Mouse (Mus musculus) liver, embryonic 14.5 days (tissue): ENCODE measurements at regions not wholly inside any gene's neighbourhood (a gene's known extent, or its start where the extent isn't known, plus 50 kb on each side); places are given as distances from the start of the nearest gene placed in this dataset.
"Not testable (repeated sequence)": the region's sequence is repeated elsewhere in the genome, so short reads cannot be mapped to it uniquely, and the experiment has no call there.

Experiments used
- ATAC-seq: fragments of 200-750 bp; cut with Nextera tagmentation; 2 replicates; pipeline ENCODE4 v1.8.0; 2017; ENCODE audit warnings: moderate number of reproducible peaks, mild to moderate bottlenecking, moderate library complexity; ENCODE audit not compliant: insufficient read depth
- DNase-seq, 3 experiments: peaks; one replicate each; pipeline ENCODE4 v3.0.0-alpha.2; 2012 to 2013; ENCODE audit warnings: low read depth in 3 of 3, low spot score in 3 of 3
- H3K27ac ChIP-seq: fragments of 300-500 bp; sonication (generic); 2 replicates; pipeline ENCODE4 v1.5.1; 2014; ENCODE audit warnings: moderate library complexity, mild to moderate bottlenecking, control low read depth, inconsistent platforms
- H3K27me3 ChIP-seq: fragments of 300-500 bp; sonication (generic); 2 replicates; pipeline ENCODE4 v1.6.1; 2014; ENCODE audit warnings: mild to moderate bottlenecking, low read length, moderate library complexity; ENCODE audit not compliant: control insufficient read depth, insufficient read depth
- H3K36me3 ChIP-seq: fragments of 300-500 bp; sonication (generic); replicated peaks from 2 replicates; pipeline ENCODE4 v1.6.1; 2014; ENCODE audit warnings: low read depth; ENCODE audit not compliant: control insufficient read depth, insufficient read depth
- H3K4me1 ChIP-seq, 2 experiments: fragments of 200-500 bp in 1 of 2; fragments of 300-500 bp in 1 of 2; sonication (generic) in 1 of 2; replicated peaks; 2 replicates each; pipeline ENCODE4 v1.6.1; 2012 to 2014; ENCODE audit warnings: antibody characterized with exemption in 1 of 2, inconsistent platforms in 1 of 2, low read length in 1 of 2; ENCODE audit not compliant: control insufficient read depth in 2 of 2, insufficient read depth in 2 of 2
- H3K4me2 ChIP-seq: fragments of 300-500 bp; sonication (generic); 2 replicates; pipeline ENCODE4 v1.6.1; 2014; ENCODE audit warnings: low read depth, mild to moderate bottlenecking, control low read depth, moderate library complexity
- H3K4me3 ChIP-seq, 2 experiments: fragments of 200-500 bp in 1 of 2; fragments of 300-500 bp in 1 of 2; sonication (generic) in 1 of 2; 2 replicates each; pipeline ENCODE4 v1.5.1; 2012 to 2014; ENCODE audit warnings: low read depth in 2 of 2, low read length in 2 of 2, mild to moderate bottlenecking in 2 of 2, control low read depth in 1 of 2, inconsistent platforms in 1 of 2, moderate library complexity in 1 of 2; ENCODE audit not compliant: insufficient read depth in 1 of 2
- H3K9ac ChIP-seq: fragments of 300-500 bp; sonication (generic); replicated peaks from 2 replicates; pipeline ENCODE4 v1.6.1; 2014; ENCODE audit warnings: mild to moderate bottlenecking, control low read depth, moderate library complexity
- H3K9me3 ChIP-seq: fragments of 300-500 bp; sonication (generic); 2 replicates; pipeline ENCODE4 v1.6.1; 2016; ENCODE audit warnings: low read length, mixed read lengths; ENCODE audit not compliant: control insufficient read depth
- CTCF ChIP-seq: IDR thresholded peaks from 2 replicates; pipeline ENCODE4 v1.5.1; 2016; ENCODE audit warnings: antibody characterized with exemption, low read depth, control low read depth
- EP300 ChIP-seq: IDR thresholded peaks from 2 replicates; pipeline ENCODE4 v1.6.1; 2016; ENCODE audit warnings: antibody characterized with exemption, low read depth
- WGBS: fragments of 180-500 bp; shearing (Covaris S2); extraction: QIAGEN DNeasy Blood & Tissue Kit; methylation state at CpG from one replicate; pipeline ENCODE4 v1.1.7; 2014; ENCODE audit not compliant: insufficient replicate concordance; 5-methylcytosine and 5-hydroxymethylcytosine counted together

DNA sequence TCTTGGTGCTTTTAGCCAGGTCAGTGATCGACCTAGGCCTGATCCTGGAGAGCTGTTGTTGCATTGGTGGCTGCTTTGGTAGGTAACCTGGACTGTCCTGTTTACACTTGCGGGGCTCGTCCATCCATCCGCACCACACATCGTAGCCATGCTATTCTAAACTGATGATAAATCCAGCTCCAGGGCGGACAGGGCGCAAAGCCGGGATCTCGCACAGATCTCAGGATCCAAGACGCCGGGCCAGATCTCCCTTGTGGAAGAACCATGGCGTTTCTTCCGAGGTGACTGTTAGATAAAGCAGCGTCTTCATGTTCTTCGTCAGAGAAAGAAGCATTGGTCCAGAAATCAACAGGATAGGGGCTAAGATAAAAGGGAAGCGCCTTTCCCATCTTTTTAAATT lies 115.6 kb downstream of the Sec16b start:
- WGBS = 75% methylated on average over 16 of the region's 16 CpGs
- H3K36me3 ChIP-seq, H3K27me3 ChIP-seq, ATAC-seq, H3K27ac ChIP-seq, H3K9ac ChIP-seq, H3K4me1 ChIP-seq, H3K9me3 ChIP-seq, H3K4me3 ChIP-seq, DNase-seq, H3K4me2 ChIP-seq: not testable (repeated sequence)

- 54% methylated on average over 3 of the region's 3 CpGs for WGBS
- no peak for ATAC-seq
- DNase-seq = no peak
- Histone ChIP-seq H3K9me3 (no peaks in the 10 kb centered on the region), H3K27ac (no peak overlapping the region), H3K4me3 (no peak overlapping the region), H3K4me1 (no peaks in the 10 kb centered on the region), H3K36me3 (no peaks in the 10 kb centered on the region), H3K9ac (no peak overlapping the region), H3K27me3 (no peaks in the 10 kb centered on the region), H3K4me2 (no peak overlapping the region)
- no peak for TF ChIP-seq EP300
- TF ChIP-seq CTCF = no peak
These were observed 126.1 kb downstream of the Sec16b start for GRCm38 (mm10) chr1:157632586-157632985.

- WGBS = 63% methylated on average over 6 of the region's 6 CpGs
- no peak overlapping the region for H3K9ac ChIP-seq
- ATAC-seq (no peak), DNase-seq (no peak)
- no peak overlapping the region for H3K4me3 ChIP-seq
- H3K27ac ChIP-seq = no peak overlapping the region
- no peaks in the 10 kb centered on the region for H3K27me3 ChIP-seq
- no peaks in the 10 kb centered on the region for H3K4me1 ChIP-seq
- H3K36me3 ChIP-seq = no peaks in the 10 kb centered on the region
- H3K9me3 ChIP-seq = no peaks in the 10 kb centered on the region
- TF ChIP-seq EP300 (no peak), CTCF (no peak)
- H3K4me2 ChIP-seq = no peak overlapping the region
These were observed 126.9 kb downstream of the Sec16b start for GRCm38 (mm10) chr1:157633470-157633869.

GRCm38 (mm10) chr1:157635776-157636175 lies 129.2 kb downstream of the Sec16b start:
- H3K4me3 ChIP-seq = no peak overlapping the region
- ATAC-seq = no peak
- no peak overlapping the region for H3K9ac ChIP-seq
- TF ChIP-seq EP300 = no peak
- no peak for TF ChIP-seq CTCF
- no peaks in the 10 kb centered on the region for H3K9me3 ChIP-seq
- H3K27ac ChIP-seq = no peak overlapping the region
- H3K27me3 ChIP-seq = no peaks in the 10 kb centered on the region
- no peaks in the 10 kb centered on the region for H3K36me3 ChIP-seq
- no peaks in the 10 kb centered on the region for H3K4me1 ChIP-seq
- no peak overlapping the region for H3K4me2 ChIP-seq
- DNase-seq = no peak
- WGBS = 65% methylated on average over 6 of the region's 6 CpGs

DNA sequence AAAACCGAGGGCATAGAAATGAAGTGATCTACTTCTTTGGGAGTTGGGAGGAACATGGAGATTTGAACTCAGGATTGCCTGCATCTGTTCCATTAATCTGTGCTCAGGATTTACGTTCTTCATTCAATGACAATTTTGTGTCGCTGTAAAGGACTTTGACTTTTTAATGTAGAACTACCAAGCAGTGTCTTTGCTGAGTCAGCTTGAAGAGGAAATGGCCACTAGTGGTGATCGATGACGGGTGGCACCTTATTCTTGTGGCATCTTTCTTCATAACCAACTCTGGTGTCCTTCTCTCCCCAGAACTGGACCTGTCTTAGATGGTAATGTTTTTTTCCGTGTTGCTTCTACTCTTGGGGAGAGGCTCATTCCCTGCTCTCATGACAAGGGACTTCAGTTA lies 137.0 kb downstream of the Sec16b start:
- DNase-seq = no peak
- no peak for ATAC-seq
- Histone ChIP-seq H3K27ac (no peak overlapping the region), H3K9ac (no peak overlapping the region), H3K4me1 (no peaks in the 10 kb centered on the region), H3K27me3 (no peaks in the 10 kb centered on the region), H3K9me3 (no peaks in the 10 kb centered on the region), H3K36me3 (no peaks in the 10 kb centered on the region), H3K4me2 (no peak overlapping the region), H3K4me3 (no peak overlapping the region)
- TF ChIP-seq EP300 = no peak
- no peak for TF ChIP-seq CTCF
- WGBS = 59% methylated on average over 6 of the region's 6 CpGs
